Mouse (Mus musculus): ENCODE measurements around the gene Leprot. TPM values are rescaled to one million over a fixed set of nuclear protein-coding genes. Genes with fewer than 3 reads are reported as not detected.
A peak's percentile ranks its signal among the peaks of the same experiment; 100 is the strongest.

Leprot gene
- polyA plus RNA-seq, 1 experiment from 2014 or later = 48.1 TPM

DNA sequence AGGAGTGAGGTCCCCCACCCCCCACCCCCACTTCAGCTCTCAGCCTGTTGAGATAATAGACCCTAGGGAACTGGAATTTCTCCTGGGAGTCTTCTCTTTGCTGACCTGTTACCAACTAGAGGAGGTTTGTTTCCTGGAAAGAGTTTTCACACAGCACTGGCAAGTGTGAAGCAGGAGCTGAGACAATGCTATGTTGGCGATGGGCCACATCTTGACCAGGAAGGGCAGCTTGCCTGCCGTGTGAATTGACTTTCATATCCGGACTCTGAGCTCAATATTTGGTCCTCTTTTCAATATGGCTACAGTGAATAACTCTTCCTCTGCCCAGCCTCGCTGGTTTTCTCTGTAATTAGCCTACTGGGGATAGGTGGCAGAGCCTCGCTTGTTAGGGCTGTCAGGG, 21.6 kb downstream of the Leprot start:
- no peak for ATAC-seq
- no peaks in the 10 kb centered on the region; the same call in 1 of the 2 replicates for H3K36me3 ChIP-seq
- no peak overlapping the region for H3K4me2 ChIP-seq
- WGBS (ENCODE audit: insufficient replicate concordance) = 57% methylated on average over 5 of the region's 5 CpGs
- H3K27ac ChIP-seq = no peak overlapping the region
- no peaks in the 10 kb centered on the region for H3K9me3 ChIP-seq (replicated peaks)
- no peak overlapping the region for H3K9ac ChIP-seq
- H3K4me1 ChIP-seq = no peaks in the 10 kb centered on the region
- no peak overlapping the region for H3K4me3 ChIP-seq
- no peaks in the 10 kb centered on the region for H3K27me3 ChIP-seq (replicated peaks)

DNA sequence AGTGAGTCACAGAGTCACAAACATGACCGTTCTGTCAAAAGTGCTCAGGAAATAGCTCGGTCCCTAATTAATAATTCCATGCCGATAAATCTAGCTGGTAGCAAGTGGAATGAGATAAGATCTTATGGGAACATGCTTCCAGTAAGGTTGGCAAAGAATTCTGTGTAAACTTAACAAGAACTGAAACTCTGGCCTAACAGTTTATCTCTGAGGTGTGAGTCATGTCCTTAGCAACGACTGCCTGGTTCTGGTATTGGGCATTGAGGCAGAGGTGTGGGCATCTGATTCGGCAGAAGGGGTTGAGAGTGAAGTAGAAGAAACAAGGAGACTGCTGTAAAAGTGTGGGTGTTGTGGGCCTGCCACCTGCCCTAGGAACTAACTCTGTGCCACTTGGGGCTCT, 22.3 kb downstream of the Leprot start:
- WGBS (ENCODE audit: insufficient replicate concordance) = 77% methylated on average over 5 of the region's 5 CpGs
- H3K27ac ChIP-seq = no peak overlapping the region

DNA sequence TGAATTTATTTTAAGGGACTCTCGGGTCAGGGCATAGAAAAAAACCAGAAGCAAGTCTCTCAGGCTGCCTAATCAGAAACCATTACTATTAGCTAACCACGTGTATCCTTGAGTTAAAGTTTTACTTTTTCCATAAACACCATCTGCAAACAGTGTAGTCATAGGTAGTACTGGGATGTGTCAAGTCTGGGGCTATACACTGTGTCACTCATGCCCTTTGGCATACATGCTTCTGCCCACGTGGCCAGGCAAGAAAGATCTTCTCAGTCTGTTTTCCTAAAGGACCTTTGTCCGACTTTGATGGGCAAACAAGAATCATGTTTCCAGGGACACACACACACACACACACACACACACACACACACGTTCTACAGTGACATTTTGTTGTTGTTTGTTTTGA, 27.3 kb downstream of the Leprot start:
- Histone ChIP-seq H3K4me2 (no peak overlapping the region), H3K4me1 (no peaks in the 10 kb centered on the region), H3K36me3 (no peaks in the 10 kb centered on the region), H3K9ac (no peak overlapping the region), H3K27ac (no peak overlapping the region), H3K4me3 (no peak overlapping the region), H3K9me3 (replicated peaks) (no peaks in the 10 kb centered on the region), H3K27me3 (replicated peaks) (no peaks in the 10 kb centered on the region)
- WGBS (ENCODE audit: insufficient replicate concordance) = 49% methylated on average over 5 of the region's 5 CpGs
- ATAC-seq = peak; percentile 59; the same call in 1 of the 2 replicates

More for the DNA sequence above, 22.3 kb downstream of the Leprot start:
- H3K36me3 ChIP-seq = no peaks in the 10 kb centered on the region
- no peak overlapping the region for H3K9ac ChIP-seq
- no peaks in the 10 kb centered on the region for H3K27me3 ChIP-seq (replicated peaks)
- no peak for ATAC-seq
- H3K4me2 ChIP-seq = no peak overlapping the region
- no peaks in the 10 kb centered on the region for H3K4me1 ChIP-seq
- H3K9me3 ChIP-seq (replicated peaks) = no peaks in the 10 kb centered on the region
- no peak overlapping the region for H3K4me3 ChIP-seq

DNA sequence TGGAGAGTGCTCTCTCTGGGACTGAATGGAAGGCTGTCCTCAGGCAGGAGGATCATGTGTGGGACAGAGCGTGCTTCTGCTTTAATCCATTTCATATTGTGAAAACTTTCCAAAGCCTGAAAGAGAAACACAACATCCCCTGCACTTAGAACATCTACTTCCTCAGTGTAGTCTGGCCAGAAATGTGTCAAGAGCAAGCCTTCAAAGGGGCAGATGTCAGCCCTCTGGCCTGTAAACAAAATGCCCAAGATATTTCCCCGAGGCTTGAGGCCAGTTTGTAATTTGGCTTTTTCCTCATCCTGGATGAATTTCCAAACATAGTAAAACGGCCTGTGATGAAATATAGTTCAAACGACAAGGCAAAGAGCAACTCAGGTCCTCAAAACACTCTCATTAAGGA, 28.2 kb downstream of the Leprot start:
- no peak for ATAC-seq
- Histone ChIP-seq H3K4me1 (no peaks in the 10 kb centered on the region), H3K4me2 (no peak overlapping the region), H3K36me3 (no peaks in the 10 kb centered on the region), H3K9me3 (replicated peaks) (no peaks in the 10 kb centered on the region), H3K27ac (no peak overlapping the region), H3K9ac (no peak overlapping the region), H3K4me3 (no peak overlapping the region), H3K27me3 (replicated peaks) (no peaks in the 10 kb centered on the region)
- 51% methylated on average over 4 of the region's 4 CpGs for WGBS (ENCODE audit: insufficient replicate concordance)

DNA sequence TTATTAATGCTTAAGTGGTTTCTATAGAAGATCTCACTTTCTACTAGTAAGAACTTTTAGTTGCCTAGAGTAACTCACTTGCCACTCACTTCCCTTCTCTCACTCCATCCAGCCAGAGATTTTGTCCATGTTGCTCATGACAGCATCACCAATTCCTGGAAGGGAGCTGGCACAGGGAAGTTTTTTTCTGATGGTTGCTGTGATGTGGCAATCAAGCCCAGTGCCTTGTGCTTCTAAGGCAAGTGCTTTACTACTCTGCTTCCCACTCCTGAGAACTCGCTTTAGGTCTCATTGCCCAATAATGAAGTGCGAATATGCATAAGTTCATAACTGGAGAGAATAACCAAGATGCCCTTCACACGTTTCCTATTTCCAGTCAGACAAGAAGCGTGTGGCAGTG, 35.1 kb downstream of the Leprot start:
- WGBS (ENCODE audit: insufficient replicate concordance) = 70% methylated on average over 4 of the region's 4 CpGs
- H3K9me3 ChIP-seq (replicated peaks) = no peaks in the 10 kb centered on the region
- H3K9ac ChIP-seq = no peak overlapping the region
- H3K4me1 ChIP-seq = no peaks in the 10 kb centered on the region
- no peaks in the 10 kb centered on the region for H3K36me3 ChIP-seq
- no peaks in the 10 kb centered on the region for H3K27me3 ChIP-seq (replicated peaks)
- ATAC-seq = no peak
- no peak overlapping the region for H3K4me2 ChIP-seq
- H3K27ac ChIP-seq = no peak overlapping the region
- H3K4me3 ChIP-seq = no peak overlapping the region

DNA sequence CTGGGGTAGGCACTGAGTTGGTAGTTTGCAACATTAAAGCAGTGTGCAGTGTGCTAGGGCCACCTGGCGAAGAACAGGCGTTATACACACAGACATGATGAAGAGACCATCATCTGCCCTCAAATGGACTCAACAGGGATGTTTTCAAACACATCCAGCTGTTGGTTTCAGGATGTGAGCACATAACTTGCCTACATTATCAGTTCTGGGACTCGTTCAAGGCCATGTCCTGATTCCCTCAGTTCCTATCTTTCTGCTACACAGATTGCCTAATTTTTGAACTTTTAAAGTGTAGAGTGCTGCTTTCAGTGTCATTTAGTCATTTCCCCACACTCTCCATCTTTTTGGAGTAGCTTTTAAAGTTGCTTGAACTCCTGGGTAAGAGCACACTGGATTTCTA, 35.6 kb downstream of the Leprot start:
- Histone ChIP-seq H3K36me3 (no peaks in the 10 kb centered on the region), H3K4me3 (no peak overlapping the region), H3K9me3 (replicated peaks) (no peaks in the 10 kb centered on the region), H3K9ac (no peak overlapping the region), H3K4me2 (no peak overlapping the region), H3K27ac (no peak overlapping the region), H3K4me1 (no peaks in the 10 kb centered on the region), H3K27me3 (replicated peaks) (no peaks in the 10 kb centered on the region)
- ATAC-seq = no peak
- 58% methylated on average over 3 of the region's 3 CpGs for WGBS (ENCODE audit: insufficient replicate concordance)

DNA sequence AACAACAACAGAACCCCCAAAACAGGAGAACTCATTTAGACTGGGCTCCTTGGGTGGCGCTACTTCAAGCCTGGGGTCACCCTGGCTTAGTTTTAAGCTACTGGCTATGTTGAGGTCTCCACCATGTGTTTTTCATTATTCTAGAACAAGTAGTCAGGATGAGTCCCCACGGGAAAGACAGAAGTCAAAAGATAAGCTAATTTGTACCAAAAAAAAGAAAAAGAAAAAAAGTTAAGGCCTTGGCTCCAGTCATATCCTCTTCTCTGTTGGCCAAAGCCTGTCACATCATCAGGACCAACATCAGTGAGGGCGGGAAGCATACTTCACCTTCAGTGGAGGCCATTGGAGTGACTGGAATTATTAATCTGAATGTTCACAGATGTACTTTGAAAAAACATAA, 37.3 kb downstream of the Leprot start:
- Histone ChIP-seq H3K27ac (no peak overlapping the region), H3K4me3 (no peak overlapping the region), H3K9me3 (replicated peaks) (no peaks in the 10 kb centered on the region), H3K27me3 (replicated peaks) (no peaks in the 10 kb centered on the region), H3K36me3 (no peaks in the 10 kb centered on the region), H3K4me1 (no peaks in the 10 kb centered on the region), H3K4me2 (no peak overlapping the region), H3K9ac (no peak overlapping the region)
- 56% methylated on average over 3 of the region's 3 CpGs for WGBS (ENCODE audit: insufficient replicate concordance)
- ATAC-seq = no peak

DNA sequence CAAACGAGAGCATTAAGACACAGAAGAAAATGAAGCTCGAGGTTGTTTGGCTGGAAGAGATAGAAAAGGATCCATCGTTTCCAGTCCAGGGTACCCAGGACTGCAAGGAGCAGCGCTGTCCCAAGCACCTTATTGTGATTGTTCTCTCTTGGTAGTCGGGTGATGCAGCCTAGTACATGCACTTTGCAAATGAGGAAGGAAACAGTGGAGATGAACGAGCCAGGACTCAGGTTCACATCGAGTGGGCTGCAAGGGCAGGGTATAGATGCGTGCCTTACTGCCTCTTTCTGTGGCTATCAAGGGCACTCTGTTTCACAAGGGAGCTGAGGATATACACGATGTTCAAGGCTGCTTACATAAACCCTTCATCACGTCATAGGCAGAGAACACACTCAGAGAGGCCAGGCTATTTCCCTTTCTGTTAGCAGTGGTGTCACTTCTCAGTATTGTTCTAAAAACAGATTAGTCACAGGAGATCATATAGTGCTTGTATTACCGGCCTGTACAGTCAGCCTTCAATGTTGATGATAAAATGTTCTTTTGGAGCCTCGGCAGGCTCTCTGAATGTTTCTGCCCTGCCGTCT, 38.8 kb downstream of the Leprot start:
- H3K36me3 ChIP-seq = no peaks in the 10 kb centered on the region
- ATAC-seq = no peak
- H3K27me3 ChIP-seq (replicated peaks) = no peaks in the 10 kb centered on the region
- H3K27ac ChIP-seq = no peak overlapping the region
- no peaks in the 10 kb centered on the region for H3K4me1 ChIP-seq
- H3K4me2 ChIP-seq = no peak overlapping the region
- no peak overlapping the region for H3K9ac ChIP-seq
- 50% methylated on average over 13 of the region's 13 CpGs for WGBS (ENCODE audit: insufficient replicate concordance)
- no peak overlapping the region for H3K4me3 ChIP-seq
- no peaks in the 10 kb centered on the region for H3K9me3 ChIP-seq (replicated peaks)

DNA sequence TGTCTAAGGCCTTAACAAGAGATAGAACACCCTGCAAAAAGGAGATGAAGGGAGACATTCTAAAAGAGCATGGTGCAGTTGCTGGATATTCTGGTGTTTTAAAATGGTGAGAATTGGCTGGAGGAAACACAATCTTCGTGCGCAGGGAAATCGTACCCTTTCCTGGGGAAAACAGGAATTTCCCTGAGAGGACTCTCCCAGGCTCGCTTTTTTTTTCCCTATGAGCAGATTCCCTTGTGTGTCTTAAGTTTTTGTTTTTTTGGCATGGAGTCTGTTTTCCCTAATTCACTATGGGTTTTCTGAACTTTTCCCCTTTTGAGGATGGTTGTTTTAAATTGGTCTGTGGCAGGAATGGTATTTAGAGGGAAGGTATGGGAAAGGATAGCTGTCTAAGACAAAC, 41.7 kb downstream of the Leprot start:
- Histone ChIP-seq H3K27me3 (replicated peaks) (no peaks in the 10 kb centered on the region), H3K9me3 (replicated peaks) (no peaks in the 10 kb centered on the region), H3K36me3 (no peaks in the 10 kb centered on the region), H3K4me2 (no peak overlapping the region), H3K4me1 (no peaks in the 10 kb centered on the region), H3K4me3 (no peak overlapping the region), H3K27ac (no peak overlapping the region), H3K9ac (no peak overlapping the region)
- no peak for ATAC-seq
- WGBS (ENCODE audit: insufficient replicate concordance) = 61% methylated on average over 4 of the region's 4 CpGs

DNA sequence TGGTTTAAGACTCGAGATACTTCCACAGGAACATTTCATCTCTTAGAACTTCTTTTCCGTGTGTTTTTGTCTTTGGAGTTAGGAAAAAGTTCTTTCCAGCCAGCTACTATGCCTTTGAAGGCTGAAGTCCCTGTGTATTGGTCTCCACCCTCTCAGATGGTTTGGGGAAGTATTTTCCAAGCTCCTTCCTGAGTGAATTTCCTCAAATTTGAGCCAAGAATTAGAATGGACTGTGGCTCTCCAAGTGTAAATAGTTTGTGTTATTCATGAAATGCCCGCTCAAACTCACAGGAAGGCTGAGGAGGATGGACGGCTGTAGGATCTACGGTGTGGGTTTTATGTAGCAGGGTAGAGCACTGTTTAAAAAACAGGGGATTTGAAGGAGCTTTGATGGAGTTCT, 42.1 kb downstream of the Leprot start:
- Histone ChIP-seq H3K27ac (no peak overlapping the region), H3K27me3 (replicated peaks) (no peaks in the 10 kb centered on the region), H3K36me3 (no peaks in the 10 kb centered on the region), H3K4me2 (no peak overlapping the region), H3K9ac (no peak overlapping the region), H3K4me1 (no peaks in the 10 kb centered on the region), H3K9me3 (replicated peaks) (no peaks in the 10 kb centered on the region), H3K4me3 (no peak overlapping the region)
- 59% methylated on average over 5 of the region's 5 CpGs for WGBS (ENCODE audit: insufficient replicate concordance)
- no peak for ATAC-seq

DNA sequence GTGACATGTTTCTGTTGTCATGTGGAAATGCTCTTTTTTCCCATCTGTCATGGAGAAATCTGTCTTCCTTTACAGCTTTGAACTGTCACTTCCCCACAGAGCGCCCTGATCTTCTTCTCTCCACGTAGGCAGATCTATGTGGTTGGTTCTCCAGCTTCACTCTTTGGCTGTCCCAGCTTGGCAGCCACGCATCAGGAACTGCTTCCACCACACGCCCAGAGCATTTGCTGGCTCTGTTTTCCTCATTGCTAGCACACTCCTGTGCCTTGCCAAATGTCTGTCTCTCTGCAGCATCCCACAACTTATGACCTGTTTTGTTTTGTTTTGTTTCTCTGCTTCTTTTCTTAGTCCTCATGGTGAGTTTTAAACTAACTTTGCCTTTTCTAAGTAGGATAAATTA, 45.4 kb downstream of the Leprot start:
- Histone ChIP-seq H3K4me2 (no peak overlapping the region), H3K9me3 (replicated peaks) (no peaks in the 10 kb centered on the region), H3K27ac (no peak overlapping the region), H3K4me3 (no peak overlapping the region), H3K4me1 (no peaks in the 10 kb centered on the region), H3K27me3 (replicated peaks) (no peaks in the 10 kb centered on the region), H3K36me3 (no peaks in the 10 kb centered on the region), H3K9ac (no peak overlapping the region)
- no peak for ATAC-seq
- 43% methylated on average over 4 of the region's 4 CpGs for WGBS (ENCODE audit: insufficient replicate concordance)

DNA sequence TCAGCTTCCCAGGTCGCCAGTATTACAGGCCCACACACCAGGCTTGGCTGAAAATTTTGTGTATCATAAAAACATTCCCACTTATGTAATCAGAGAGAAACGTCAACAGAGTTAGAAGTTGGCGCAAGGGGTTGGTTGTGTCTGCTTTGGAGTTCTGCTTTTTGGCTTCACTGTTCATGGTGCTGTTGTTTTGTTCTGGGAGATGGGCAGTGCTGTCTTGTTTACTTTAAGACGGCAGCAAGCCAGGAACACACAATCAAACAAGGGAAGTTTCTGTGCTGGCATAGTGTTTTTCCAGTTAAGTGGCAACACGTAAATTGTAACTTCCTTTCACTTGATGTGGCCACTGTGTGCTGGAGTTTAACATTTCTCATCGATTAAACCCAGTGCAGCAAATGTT, 47.0 kb downstream of the Leprot start:
- Histone ChIP-seq H3K36me3 (no peaks in the 10 kb centered on the region), H3K27me3 (replicated peaks) (no peaks in the 10 kb centered on the region), H3K9me3 (replicated peaks) (no peaks in the 10 kb centered on the region), H3K4me1 (no peaks in the 10 kb centered on the region), H3K4me3 (no peak overlapping the region), H3K4me2 (no peak overlapping the region), H3K9ac (no peak overlapping the region), H3K27ac (no peak overlapping the region)
- ATAC-seq = no peak
- 54% methylated on average over 6 of the region's 6 CpGs for WGBS (ENCODE audit: insufficient replicate concordance)

DNA sequence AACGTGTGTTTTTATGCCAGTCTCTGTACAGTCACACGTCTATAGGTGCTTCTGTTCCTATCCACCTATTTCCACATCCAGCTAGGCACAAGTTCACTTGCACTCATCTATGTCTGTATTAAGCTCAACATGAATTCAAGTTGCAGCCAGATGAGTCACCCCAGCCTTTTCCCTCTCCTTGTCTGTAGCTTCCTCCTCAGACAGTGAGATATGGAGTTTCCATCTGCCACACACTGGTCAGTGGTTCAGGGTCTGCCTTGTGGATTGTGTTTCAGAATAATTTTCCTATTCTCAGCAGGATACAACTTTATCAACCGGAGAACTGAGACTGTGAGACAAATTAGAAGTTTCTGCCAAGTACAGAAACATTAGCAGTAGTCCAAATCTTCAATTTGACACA, 49.7 kb downstream of the Leprot start:
- H3K36me3 ChIP-seq = no peaks in the 10 kb centered on the region
- no peak for ATAC-seq
- H3K9me3 ChIP-seq (replicated peaks) = no peaks in the 10 kb centered on the region
- WGBS (ENCODE audit: insufficient replicate concordance) = 66% methylated on average over 3 of the region's 3 CpGs
- H3K4me1 ChIP-seq = no peaks in the 10 kb centered on the region
- H3K9ac ChIP-seq = no peak overlapping the region
- no peak overlapping the region for H3K4me2 ChIP-seq
- H3K4me3 ChIP-seq = no peak overlapping the region
- H3K27ac ChIP-seq = no peak overlapping the region
- no peaks in the 10 kb centered on the region for H3K27me3 ChIP-seq (replicated peaks)
